ENCODE assay signal across 26 mouse cellular contexts in the genomic region with DNA sequence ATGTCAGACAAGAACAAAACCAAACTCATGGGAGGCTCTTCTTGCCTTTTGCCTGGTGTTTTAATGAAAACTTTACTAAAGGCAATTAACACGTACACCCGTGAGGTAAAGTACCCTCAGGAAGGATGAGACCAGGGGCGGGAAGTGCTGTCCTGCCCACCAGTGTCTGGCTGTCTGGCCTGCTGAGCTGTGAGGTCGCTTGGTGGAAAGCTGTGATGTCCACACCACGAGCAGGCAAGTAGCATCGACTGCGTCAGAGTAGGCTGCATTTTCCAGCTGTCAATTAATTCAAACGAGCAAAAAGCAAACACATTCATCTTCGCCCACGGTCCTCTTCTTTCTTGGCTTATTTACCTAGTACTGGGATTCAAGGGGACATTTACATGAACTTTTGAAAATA.
DNase-seq lines count a peak whose midpoint lies in the region; ATAC-seq and TF ChIP-seq lines count a peak whose summit lies in the region.
"Had no signal": no experiment of that assay in that cellular context is flagged by ENCODE, and none has a peak within 500 bp of the region (broad histone marks: within the 10 kb centered on the region; RNA-seq: fewer than 3 reads in every experiment).

No protein-coding gene starts in this region.

- dilution Hi-C loops in CH12.LX (cut with MboI; ENCODE audit: extremely low pct_ligation_motif_present, extremely low pct_unique_long_range_greater_than_20kb, low sequenced_read_pairs): no loop called here

- no peaks in the 10 kb centered on the region for H3K27me3 ChIP-seq in heart, postnatal 0 days (ENCODE audit: control insufficient read depth, insufficient read depth, low read length)
- H3K27me3 ChIP-seq in spleen, adult 2 months (ENCODE audit: control insufficient read depth, insufficient read depth, low read length): no peaks in the 10 kb centered on the region
- H3K27me3 ChIP-seq in CH12.LX (replicated peaks): no peaks in the 10 kb centered on the region
- no peaks in the 10 kb centered on the region for H3K27me3 ChIP-seq in forebrain, postnatal 0 days (ENCODE audit: insufficient read depth, low read length)
- H3K27me3 ChIP-seq: embryonic facial prominence, embryonic 13.5 days; forebrain, embryonic 13.5 days; hindbrain, embryonic 12.5 days; limb, embryonic 13.5 days; liver, embryonic 13.5 days had no signal

- peak overlapping the region; percentile 30; the same call in 1 of the 2 replicates for H3K27ac ChIP-seq in heart, postnatal 0 days (ENCODE audit: low read depth)
- H3K27ac ChIP-seq in spleen, adult 2 months (ENCODE audit: insufficient read depth, low read length): peak overlapping the region; percentile 30; the same call in 1 of the 2 replicates
- H3K27ac ChIP-seq in CH12.LX (ENCODE audit: insufficient read depth, low read depth): no peak overlapping the region
- no peak overlapping the region for H3K27ac ChIP-seq in forebrain, postnatal 0 days (ENCODE audit: low read depth, low read length)
- H3K27ac ChIP-seq: embryonic facial prominence, embryonic 13.5 days; forebrain, embryonic 13.5 days; gastrocnemius, adult 2 months; hindbrain, embryonic 12.5 days; layer of hippocampus, adult 2 months; limb, embryonic 13.5 days; liver, embryonic 13.5 days had no signal

- TF ChIP-seq CTCF in heart, postnatal 0 days (IDR thresholded peaks at IDR 0.05; ENCODE audit: low read depth): no peak
- TF ChIP-seq CTCF in spleen, adult 2 months (IDR thresholded peaks at IDR 0.05; ENCODE audit: extremely low read depth, insufficient read depth, insufficient read length, insufficient replicate concordance): no peak
- TF ChIP-seq CTCF in CH12.LX (conservative IDR thresholded peaks at IDR 0.05 in 1 of 2, IDR thresholded peaks at IDR 0.05 in 1 of 2; ENCODE audit: low read depth in 2 of 2, low read length in 2 of 2): no peak
- TF ChIP-seq CTCF in forebrain, postnatal 0 days (IDR thresholded peaks at IDR 0.05; ENCODE audit: low read depth): no peak

- TF ChIP-seq POLR2A in spleen, adult 2 months (IDR thresholded peaks at IDR 0.05; ENCODE audit: low read depth, low read length): no peak
- TF ChIP-seq POLR2A in CH12.LX (IDR thresholded peaks at IDR 0.05; ENCODE audit: low read depth, low read length): no peak

- no peak for DNase-seq in heart, postnatal 0 days (ENCODE audit: low spot score)
- DNase-seq in heart, postnatal 14 days: no peak
- DNase-seq in spleen, adult 2 months (ENCODE audit: low read depth in 1 of 2, low spot score in 2 of 2): no peak
- no peak for DNase-seq in spleen, postnatal 36 days (ENCODE audit: low spot score in 2 of 2)
- DNase-seq in CH12.LX (ENCODE audit: extremely low read depth): no peak
- DNase-seq in natural killer cell, adult 2 months (ENCODE audit: low spot score in 2 of 2): peak; percentile 62 to 70
- no peak for DNase-seq in forebrain, postnatal 0 days
- DNase-seq in layer of hippocampus, adult 9-11 months: no peak
- DNase-seq: adrenal gland, adult 8-10 months; cerebellum, adult 18-20 months; cerebellum, postnatal 14 days; embryo, embryonic 11 days; gastrocnemius, adult 2 months; kidney, adult 2 months; kidney, postnatal 25 days; layer of hippocampus, postnatal 36 days; liver, embryonic 13.5 days; lung, embryonic 14.5 days; lung, postnatal 4 days; spleen, adult 18-20 months had no signal

- H3K36me3 ChIP-seq in heart, postnatal 0 days (replicated peaks; ENCODE audit: control insufficient read depth, insufficient read depth, low read length): no peaks in the 10 kb centered on the region
- no peaks in the 10 kb centered on the region for H3K36me3 ChIP-seq in spleen, adult 2 months (ENCODE audit: control insufficient read depth, insufficient read depth, low read length)
- peaks cover 0 to 24% of the 10 kb centered on the region in 2 experiments for H3K36me3 ChIP-seq in CH12.LX (replicated peaks in 1 of 2; ENCODE audit: control insufficient read depth in 1 of 2, insufficient read depth in 1 of 2, low read length in 1 of 2)
- no peaks in the 10 kb centered on the region for H3K36me3 ChIP-seq in forebrain, postnatal 0 days (ENCODE audit: insufficient read depth)
- H3K36me3 ChIP-seq: embryonic facial prominence, embryonic 13.5 days; hindbrain, embryonic 12.5 days; limb, embryonic 13.5 days; liver, embryonic 13.5 days had no signal

- no peaks in the 10 kb centered on the region for H3K79me2 ChIP-seq in CH12.LX (replicated peaks; ENCODE audit: control insufficient read depth, extremely low read depth, insufficient read depth, poor library complexity, severe bottlenecking)

- no peak overlapping the region for H3K4me2 ChIP-seq in heart, postnatal 0 days (ENCODE audit: low read depth, low read length)
- H3K4me2 ChIP-seq in CH12.LX (ENCODE audit: insufficient read depth, low read depth, poor library complexity, severe bottlenecking): no peak overlapping the region
- H3K4me2 ChIP-seq in forebrain, postnatal 0 days (ENCODE audit: low read depth): no peak overlapping the region
- H3K4me2 ChIP-seq: embryonic facial prominence, embryonic 13.5 days; forebrain, embryonic 13.5 days; heart, embryonic 11.5 days; hindbrain, embryonic 12.5 days; limb, embryonic 13.5 days; liver, embryonic 13.5 days; lung, embryonic 14.5 days had no signal

- TF ChIP-seq EP300 in heart, postnatal 0 days (IDR thresholded peaks at IDR 0.05; ENCODE audit: low read depth): no peak
- TF ChIP-seq EP300 in CH12.LX (IDR thresholded peaks at IDR 0.05; ENCODE audit: low read length): no peak

- peaks cover 44% of the 10 kb centered on the region for H3K4me1 ChIP-seq in heart, postnatal 0 days (ENCODE audit: control insufficient read depth, insufficient read depth)
- peaks cover 30% of the 10 kb centered on the region; the same call in 1 of the 2 replicates for H3K4me1 ChIP-seq in spleen, adult 2 months (ENCODE audit: control insufficient read depth, insufficient read depth, insufficient read length)
- peaks cover 22 to 83% of the 10 kb centered on the region in 2 experiments for H3K4me1 ChIP-seq in CH12.LX (ENCODE audit: control insufficient read depth in 1 of 2, insufficient read depth in 2 of 2)
- 0 out of 2 replicates have a peak, but pooled peaks cover 3% of the 10 kb centered on the region for H3K4me1 ChIP-seq in forebrain, postnatal 0 days (ENCODE audit: insufficient read depth)

- no peaks in the 10 kb centered on the region for H3K9me3 ChIP-seq in heart, postnatal 0 days (replicated peaks; ENCODE audit: control insufficient read depth, low read length)
- no peaks in the 10 kb centered on the region for H3K9me3 ChIP-seq in CH12.LX (replicated peaks; ENCODE audit: low read length)
- H3K9me3 ChIP-seq in forebrain, postnatal 0 days (ENCODE audit: low read length): no peaks in the 10 kb centered on the region
- H3K9me3 ChIP-seq: embryonic facial prominence, embryonic 13.5 days; forebrain, embryonic 13.5 days; hindbrain, embryonic 12.5 days; limb, embryonic 13.5 days; liver, embryonic 13.5 days had no signal

- 77% methylated on average over 10 of the region's 10 CpGs for WGBS in heart, postnatal 0 days
- WGBS in spleen, adult 2 months: 44% methylated on average over 10 of the region's 10 CpGs
- 64% methylated on average over 10 of the region's 10 CpGs for WGBS in forebrain, postnatal 0 days

- TF ChIP-seq RAD21 in CH12.LX (IDR thresholded peaks at IDR 0.05; ENCODE audit: low read depth, low read length): no peak

- in situ Hi-C loops in CH12.LX (cut with MboI; ENCODE audit: low pct_ligation_motif_present, low pct_unique_long_range_greater_than_20kb, low sequenced_read_pairs): no loop called here

- H3K9ac ChIP-seq in heart, postnatal 0 days (replicated peaks; ENCODE audit: low read depth, low read length): no peak overlapping the region
- no peak overlapping the region for H3K9ac ChIP-seq in CH12.LX (ENCODE audit: insufficient read depth, low read depth)
- H3K9ac ChIP-seq in forebrain, postnatal 0 days: no peak overlapping the region
- H3K9ac ChIP-seq: embryonic facial prominence, embryonic 13.5 days; forebrain, embryonic 13.5 days; hindbrain, embryonic 12.5 days; limb, embryonic 13.5 days; liver, embryonic 13.5 days; lung, embryonic 14.5 days had no signal

- no peak for ATAC-seq in heart, postnatal 0 days (ENCODE audit: insufficient read depth, low read depth)
- no peak for ATAC-seq in forebrain, postnatal 0 days
- ATAC-seq: forebrain, embryonic 13.5 days had no signal

- intact Hi-C loops in heart, postnatal 14 days (cut with DNase I): loop anchor here (5.0 kb wide), 1 partner anchor 196 kb away; no protein-coding TSS in a partner anchor

- no peak overlapping the region for H3K4me3 ChIP-seq in heart, postnatal 0 days (ENCODE audit: low read depth, low read length)
- H3K4me3 ChIP-seq in spleen, adult 2 months (ENCODE audit: extremely low read depth, insufficient read depth, insufficient read length): no peak overlapping the region
- no peak overlapping the region for H3K4me3 ChIP-seq in CH12.LX (replicated peaks in 1 of 3; ENCODE audit: low read depth in 2 of 3, low read length in 2 of 3, poor library complexity in 1 of 3)
- no peak overlapping the region for H3K4me3 ChIP-seq in forebrain, postnatal 0 days (ENCODE audit: low read depth, low read length)
- H3K4me3 ChIP-seq: embryonic facial prominence, embryonic 13.5 days; forebrain, embryonic 13.5 days; gastrocnemius, adult 2 months; hindbrain, embryonic 12.5 days; layer of hippocampus, adult 2 months; limb, embryonic 13.5 days; liver, embryonic 13.5 days had no signal

TF ChIP-seq in CH12.LX, 34 proteins besides CTCF, POLR2A, EP300 and RAD21:
- TF ChIP-seq USF1 (IDR thresholded peaks at IDR 0.05; ENCODE audit: low read depth, low read length) (no peak), MEF2A (IDR thresholded peaks at IDR 0.05; ENCODE audit: borderline replicate concordance, low read depth, low read length) (0 out of 2 replicates have a peak, but pooled peaks have one; percentile 7)

Comparison
In these comparisons a context has a peak if more than half of its experiments do, and no peak if none do; other contexts are left out.
1. DNase-seq: peak in natural killer cell, adult 2 months (2 of 2); none in heart, postnatal 0 days (single experiment), heart, postnatal 14 days (0 of 2), spleen, adult 2 months (0 of 2), spleen, postnatal 36 days (0 of 2), CH12.LX (single experiment), forebrain, postnatal 0 days (single experiment) and layer of hippocampus, adult 9-11 months (single experiment).
2. H3K27ac ChIP-seq: peak in heart, postnatal 0 days (single experiment) and spleen, adult 2 months (single experiment); none in CH12.LX (single experiment) and forebrain, postnatal 0 days (single experiment).